ENCODE assay signal across 10 mouse cellular contexts in the genomic region with DNA sequence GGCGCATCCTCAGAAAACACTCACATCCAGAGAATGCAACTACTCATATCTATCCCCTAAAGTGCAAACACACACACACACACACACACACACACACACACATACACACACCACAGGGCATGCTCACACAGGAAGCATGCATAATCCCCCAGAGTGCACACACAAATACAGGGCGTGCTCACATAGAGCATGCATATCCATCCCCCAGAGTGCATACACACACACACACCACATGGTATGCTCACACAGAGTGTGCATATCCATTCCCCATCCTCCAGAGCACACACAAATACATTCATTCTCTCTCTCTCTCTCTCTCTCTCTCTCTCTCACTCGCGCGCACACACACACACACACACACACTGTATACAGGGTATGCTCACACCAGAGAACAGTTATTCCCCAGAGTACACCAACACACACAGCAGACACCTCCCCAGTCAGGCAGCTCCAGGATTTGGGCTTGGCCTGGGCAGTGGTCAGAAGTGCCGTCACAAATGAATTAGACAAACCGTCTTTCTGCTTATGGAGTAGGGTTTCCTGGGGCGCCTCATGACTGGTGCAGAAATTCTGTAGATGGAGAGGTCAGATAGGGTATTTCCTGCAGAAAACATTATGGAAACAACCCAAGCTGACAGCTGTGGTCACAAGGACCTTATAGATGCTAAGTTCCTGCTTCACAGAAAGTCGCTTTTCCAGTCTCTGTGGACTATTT. TPM values are rescaled to one million over a fixed set of nuclear protein-coding genes. Genes with fewer than 3 reads are reported as not detected.
A peak's percentile ranks its signal among the peaks of the same experiment; 100 is the strongest.
DNase-seq lines count a peak whose midpoint lies in the region; ATAC-seq and TF ChIP-seq lines count a peak whose summit lies in the region.
"Had no signal": no experiment of that assay in that cellular context is flagged by ENCODE, and none has a peak within 500 bp of the region (broad histone marks: within the 10 kb centered on the region; RNA-seq: fewer than 3 reads in every experiment).

No protein-coding gene starts in this region.

- peak overlapping the region; percentile 29; the same call in 1 of the 2 replicates for H3K9ac ChIP-seq in kidney, embryonic 14.5 days (ENCODE audit: low read depth, low read length)
- H3K9ac ChIP-seq in liver, postnatal 0 days (replicated peaks): no peak overlapping the region

- ATAC-seq in kidney, embryonic 14.5 days (ENCODE audit: low FRiP score, low TSS enrichment): peak; percentile 41; the same call in 1 of the 2 replicates
- peak; percentile 30 for ATAC-seq in granulocyte monocyte progenitor cell, adult 5-6 weeks (replicated peaks; ENCODE audit: poor library complexity, severe bottlenecking)
- peak; percentile 21; the same call in 1 of the 2 replicates for ATAC-seq in liver, postnatal 0 days

- DNase-seq in kidney, adult 11 months: no peak
- peak; percentile 27 for DNase-seq in MEL-GATA-1-ER (ENCODE audit: extremely low read depth, low read depth)
- DNase-seq in liver, postnatal 0 days: no peak
- no peak for DNase-seq in Muller cell, postnatal 12 days (ENCODE audit: inconsistent ontology term)
- no peak for DNase-seq in adrenal gland, postnatal 14 days
- DNase-seq in adrenal gland, adult 18-20 months (ENCODE audit: low spot score in 2 of 2): no peak
- DNase-seq: cerebellum, adult 11 months had no signal

- no peak for TF ChIP-seq CTCF in liver, postnatal 0 days (IDR thresholded peaks at IDR 0.05; ENCODE audit: low read depth)

- H3K9me3 ChIP-seq in kidney, embryonic 14.5 days (ENCODE audit: control insufficient read depth, low read length): 0 out of 2 replicates have a peak, but pooled peaks cover 2% of the 10 kb centered on the region
- H3K9me3 ChIP-seq in liver, postnatal 0 days (ENCODE audit: low read length): no peaks in the 10 kb centered on the region

- H3K4me3 ChIP-seq in kidney, embryonic 14.5 days (ENCODE audit: low read length): no peak overlapping the region
- H3K4me3 ChIP-seq in liver, postnatal 0 days (ENCODE audit: low read depth, low read length): no peak overlapping the region

- H3K4me2 ChIP-seq in kidney, embryonic 14.5 days (replicated peaks; ENCODE audit: low read depth, low read length): no peak overlapping the region
- H3K4me2 ChIP-seq in liver, postnatal 0 days (ENCODE audit: low read depth, low read length): peak overlapping the region; percentile 16; the same call in 1 of the 2 replicates

- no peak for TF ChIP-seq EP300 in liver, postnatal 0 days (IDR thresholded peaks at IDR 0.05; ENCODE audit: low read depth)

- no peaks in the 10 kb centered on the region for H3K36me3 ChIP-seq in kidney, embryonic 14.5 days (ENCODE audit: control insufficient read depth, insufficient read depth, low read length)
- H3K36me3 ChIP-seq in liver, postnatal 0 days (replicated peaks; ENCODE audit: insufficient read depth, low read length): no peaks in the 10 kb centered on the region

- H3K27me3 ChIP-seq in kidney, embryonic 14.5 days (ENCODE audit: control insufficient read depth, insufficient read depth, low read length): no peaks in the 10 kb centered on the region
- H3K27me3 ChIP-seq in liver, postnatal 0 days (ENCODE audit: insufficient read depth, low read length): peaks cover 6% of the 10 kb centered on the region

- 53% methylated on average over 9 of the region's 9 CpGs for WGBS in kidney, embryonic 14.5 days
- WGBS in liver, postnatal 0 days (ENCODE audit: insufficient replicate concordance): 52% methylated on average over 9 of the region's 9 CpGs

- peaks cover 46% of the 10 kb centered on the region for H3K4me1 ChIP-seq in kidney, embryonic 14.5 days (ENCODE audit: control insufficient read depth, insufficient read depth, low read length)
- peaks cover 32% of the 10 kb centered on the region for H3K4me1 ChIP-seq in liver, postnatal 0 days (ENCODE audit: insufficient read depth)

- peak overlapping the region; percentile 77 for H3K27ac ChIP-seq in kidney, embryonic 14.5 days (ENCODE audit: low read depth, low read length)
- H3K27ac ChIP-seq in liver, postnatal 0 days (ENCODE audit: low read depth): peak overlapping the region; percentile 51; the same call in 1 of the 2 replicates
- H3K27ac ChIP-seq: macrophage had no signal

RNA-seq across cellular contexts. Expression of gene St6galnac3, which starts 5.6 kb away (rescaled TPM):
- polyA plus RNA-seq in kidney, embryonic 14.5 days (2014; fragmentation: Nextera tagmentation; extraction: Ambion mirVana): 51.6 and 63.8 TPM in 2 replicates
- total RNA-seq in granulocyte monocyte progenitor cell, adult 5-6 weeks (2014; fragmentation: Nextera tagmentation): 2.6 and 4.2 TPM in 2 replicates
- total RNA-seq in granulocyte monocyte progenitor cell, adult 5-6 weeks (2017): 0.31 and 0.90 TPM in 2 replicates
- polyA plus RNA-seq in liver, postnatal 0 days (2015; fragmentation: Nextera tagmentation; extraction: Ambion mirVana): 4.5 and 5.0 TPM in 2 replicates
- 10.9 and 16.6 TPM in 2 replicates for total RNA-seq in adrenal gland, postnatal 14 days (2021)
- 10 to 100 TPM; 11.2 to 14.8 TPM for total RNA-seq in adrenal gland, adult 18-20 months (2021)
